ENCODE assay signal across 8 mouse cellular contexts in genomic region chr9:58312944-58313359, GRCm38 (mm10). TPM values are rescaled to one million over a fixed set of nuclear protein-coding genes. Genes with fewer than 3 reads are reported as not detected.
DNase-seq lines count a peak whose midpoint lies in the region; ATAC-seq and TF ChIP-seq lines count a peak whose summit lies in the region.

TSS of gene Loxl1 (minus strand) at chr9:58313186.

- H3K36me3 ChIP-seq in thymus, adult 2 months (ENCODE audit: control insufficient read depth, insufficient read depth, low read length): no peaks in the 10 kb centered on the region
- no peaks in the 10 kb centered on the region for H3K36me3 ChIP-seq in heart, embryonic 16.5 days (ENCODE audit: control insufficient read depth, insufficient read depth)

- H3K9ac ChIP-seq in heart, embryonic 16.5 days (ENCODE audit: low read length): peak within 1 kb of the TSS; percentile 76

- H3K9me3 ChIP-seq in heart, embryonic 16.5 days (replicated peaks; ENCODE audit: control insufficient read depth, low read length): no peaks in the 10 kb centered on the region

- no peak within 1 kb of the TSS for H3K4me3 ChIP-seq in thymus, adult 2 months (ENCODE audit: control insufficient read depth, insufficient read depth, low read length)
- H3K4me3 ChIP-seq in heart, embryonic 16.5 days (ENCODE audit: low read length): peak within 1 kb of the TSS; percentile 61

- DNase-seq in thymus, adult 2 months: no peak
- no peak for DNase-seq in thymus, postnatal 10 days (ENCODE audit: low spot score in 2 of 2)
- DNase-seq in fibroblast of lung, adult 2 months (ENCODE audit: low read depth): peak; percentile 97
- DNase-seq in kidney, postnatal 10 days: peak; percentile 81
- peak; percentile 57 for DNase-seq in lung, postnatal 36 days
- peak; percentile 67 for DNase-seq in testis, postnatal 10 days (ENCODE audit: low spot score)
- no peak for DNase-seq in c-Kit-positive CD71-positive TER-119-positive erythroid progenitor cells, embryonic 14.5 days (ENCODE audit: low spot score)

- 9% methylated on average over 21 of the region's 21 CpGs for WGBS in thymus, adult 2 months
- 3% methylated on average over 21 of the region's 21 CpGs for WGBS in heart, embryonic 16.5 days

- no peaks in the 10 kb centered on the region for H3K4me1 ChIP-seq in thymus, adult 2 months (replicated peaks; ENCODE audit: control insufficient read depth, insufficient read depth, low read length)
- peaks cover 33% of the 10 kb centered on the region for H3K4me1 ChIP-seq in heart, embryonic 16.5 days (ENCODE audit: control insufficient read depth, insufficient read depth, low read length)

- no peak for TF ChIP-seq CTCF in thymus, adult 2 months (IDR thresholded peaks at IDR 0.05; ENCODE audit: borderline replicate concordance, control insufficient read depth, extremely low read depth, insufficient read depth, low read length, poor library complexity)

- no peak within 1 kb of the TSS for H3K27ac ChIP-seq in thymus, adult 2 months (ENCODE audit: control insufficient read depth, insufficient read depth, low read length)
- H3K27ac ChIP-seq in heart, embryonic 16.5 days (ENCODE audit: low read length): peak within 1 kb of the TSS; percentile 81

- H3K27me3 ChIP-seq in thymus, adult 2 months (ENCODE audit: control insufficient read depth, insufficient read depth, low read length): peaks cover 2% of the 10 kb centered on the region; the same call in 1 of the 2 replicates
- peaks cover 8% of the 10 kb centered on the region for H3K27me3 ChIP-seq in heart, embryonic 16.5 days (ENCODE audit: control insufficient read depth, insufficient read depth, low read length)

- peak; percentile 53 for ATAC-seq in heart, embryonic 16.5 days (replicated peaks; ENCODE audit: extremely low read depth, insufficient read depth, low FRiP score)

- H3K4me2 ChIP-seq in heart, embryonic 16.5 days (ENCODE audit: low read depth, low read length): peak within 1 kb of the TSS; percentile 83

- TF ChIP-seq POLR2A in thymus, adult 2 months (IDR thresholded peaks at IDR 0.05; ENCODE audit: control insufficient read depth, extremely low read depth, insufficient read depth, low read length, poor library complexity): no peak

RNA-seq across cellular contexts. Expression of gene Loxl1, which starts in this region (rescaled TPM):
- polyA plus RNA-seq in thymus, adult 2 months (2012; rRNA removed): 12.5 and 19.0 TPM in 2 replicates
- 47.0 and 48.6 TPM in 2 replicates for polyA plus RNA-seq in heart, embryonic 16.5 days (2015; fragmentation: Nextera tagmentation; extraction: Ambion mirVana)

Comparison
In these comparisons a context has a peak if more than half of its experiments do, and no peak if none do; other contexts are left out.
1. DNase-seq: peak in fibroblast of lung, adult 2 months (single experiment), kidney, postnatal 10 days (single experiment), lung, postnatal 36 days (single experiment) and testis, postnatal 10 days (single experiment); none in thymus, adult 2 months (single experiment), thymus, postnatal 10 days (0 of 2) and c-Kit-positive CD71-positive TER-119-positive erythroid progenitor cells, embryonic 14.5 days (single experiment).